Mouse (Mus musculus): ENCODE results near the gene Tanc2.

GRCm38 (mm10) chr11:105920098-105920785, 330.5 kb downstream of the Tanc2 start:
- TF ChIP-seq CTCF (IDR thresholded peaks at IDR 0.05; ENCODE audit: borderline replicate concordance, control insufficient read depth, extremely low read depth, insufficient read depth, low read length, poor library complexity), result no peak
- no peak for TF ChIP-seq POLR2A (IDR thresholded peaks at IDR 0.05; ENCODE audit: control insufficient read depth, extremely low read depth, insufficient read depth, low read length, poor library complexity)

Data from thymus, adult 2 months (tissue).